Mouse (Mus musculus) gastrocnemius, adult 2 months (tissue): ENCODE measurements around the gene Olfr15. TPM values are rescaled to one million over a fixed set of nuclear protein-coding genes. Genes with fewer than 3 reads are reported as not detected.
"Not testable (repeated sequence)": the region's sequence is repeated elsewhere in the genome, so short reads cannot be mapped to it uniquely, and the experiment has no call there.

Experiments
- DNase-seq: peaks from one replicate; pipeline ENCODE4 v3.0.0; 2022
- H3K27ac ChIP-seq: fragments of 200-600 bp; 2 replicates; pipeline ENCODE4 v1.8.1; 2022; ENCODE audit warnings: mild to moderate bottlenecking
- H3K4me3 ChIP-seq: fragments of 200-600 bp; 2 replicates; pipeline ENCODE4 v1.8.1; 2022; ENCODE audit warnings: mild to moderate bottlenecking, moderate library complexity
- CTCF ChIP-seq: fragments of 200-600 bp; IDR thresholded peaks from 2 replicates; pipeline ENCODE4 v1.8.1; 2022; ENCODE audit warnings: antibody characterized with exemption, mild to moderate bottlenecking, moderate library complexity
- intact Hi-C: fragments of 180-260 bp; cut with DNase I; formaldehyde crosslinking; loops from one replicate; pipeline ENCODE4 v1.15.1; 2025
- total RNA-seq, 2 experiments: library from RNA; stranded (reverse); gene quantifications; 2 replicates each; pipeline ENCODE4 v1.2.3; 2021

Olfr15 gene
- total RNA-seq, 2 experiments from 2014 or later, result not detected

GRCm38 (mm10) chr16:3847871-3848270 lies 17.2 kb downstream of the Olfr15 start:
- no peak for DNase-seq
- Histone ChIP-seq H3K4me3 (peak overlapping the region; percentile 84), H3K27ac (peak overlapping the region; percentile 90; the same call in 1 of the 2 replicates)
- no peak for TF ChIP-seq CTCF
- intact Hi-C loops, result loop anchor here (2.0 to 10.0 kb wide), 4 partner anchors 34 to 154 kb away; partner anchors contain the start of genes Gm20695, Slx4, Zfp263 and Zfp597

GRCm38 (mm10) chr16:3848416-3848815 lies 17.7 kb downstream of the Olfr15 start:
- Histone ChIP-seq H3K4me3 (no peak overlapping the region), H3K27ac (no peak overlapping the region)
- DNase-seq, result no peak
- intact Hi-C loops, result loop anchor here (5.0 to 10.0 kb wide), 3 partner anchors 34 to 154 kb away; partner anchors contain the start of genes Gm20695, Slx4, Zfp263 and Zfp597
- peak; percentile 28; the same call in 1 of the 2 replicates for TF ChIP-seq CTCF

GRCm38 (mm10) chr16:3851301-3851700 lies 20.6 kb downstream of the Olfr15 start:
- H3K27ac ChIP-seq, H3K4me3 ChIP-seq, DNase-seq, intact Hi-C loops: not testable (repeated sequence)

- no peak overlapping the region for H3K27ac ChIP-seq
- no peak for TF ChIP-seq CTCF
- no peak overlapping the region for H3K4me3 ChIP-seq
- DNase-seq, result no peak
- intact Hi-C loops, result no loop called here
Observed at GRCm38 (mm10) chr16:3852586-3852985, 21.9 kb downstream of the Olfr15 start.

GRCm38 (mm10) chr16:3854437-3855182 lies 23.9 kb downstream of the Olfr15 start:
- Histone ChIP-seq H3K27ac (no peak overlapping the region), H3K4me3 (no peak overlapping the region)
- intact Hi-C loops, result no loop called here
- no peak for DNase-seq
- no peak for TF ChIP-seq CTCF

- DNase-seq, result no peak
- H3K27ac ChIP-seq, result no peak overlapping the region
- intact Hi-C loops, result no loop called here
- H3K4me3 ChIP-seq, result no peak overlapping the region
- TF ChIP-seq CTCF, result no peak
Observed at GRCm38 (mm10) chr16:3855776-3856175, 25.1 kb downstream of the Olfr15 start.

- intact Hi-C loops, result no loop called here
- no peak for TF ChIP-seq CTCF
- no peak overlapping the region for H3K4me3 ChIP-seq
- DNase-seq, result no peak
- H3K27ac ChIP-seq, result no peak overlapping the region
Observed at GRCm38 (mm10) chr16:3859254-3859653, 28.6 kb downstream of the Olfr15 start.

- TF ChIP-seq CTCF, result no peak
- H3K27ac ChIP-seq, result peak overlapping the region; percentile 86
- intact Hi-C loops, result no loop called here
- peak overlapping the region; percentile 82 for H3K4me3 ChIP-seq
- DNase-seq, result no peak
Observed at GRCm38 (mm10) chr16:3871815-3872214, 41.1 kb downstream of the Olfr15 start.

- peak; percentile 93 for DNase-seq
- Histone ChIP-seq H3K27ac (peak within 1 kb of the TSS; percentile 86), H3K4me3 (peak within 1 kb of the TSS; percentile 82)
- no peak for TF ChIP-seq CTCF
- intact Hi-C loops, result no loop called here
Observed at GRCm38 (mm10) chr16:3872216-3873047, 41.8 kb downstream of the Olfr15 start, which contains the start of gene Naa60. Gene Naa60 (plus strand): TSS chr16:3872375.

- no peak for TF ChIP-seq CTCF
- H3K27ac ChIP-seq, result peak overlapping the region; percentile 24; the same call in 1 of the 2 replicates
- intact Hi-C loops, result no loop called here
- no peak overlapping the region for H3K4me3 ChIP-seq
- DNase-seq, result no peak
Observed at GRCm38 (mm10) chr16:3876346-3876745, 45.7 kb downstream of the Olfr15 start.

- peak within 1 kb of the TSS; percentile 89 for H3K4me3 ChIP-seq
- H3K27ac ChIP-seq, result peak within 1 kb of the TSS; percentile 99
- intact Hi-C loops, result loop anchor here (1.0 to 10.0 kb wide), 3 partner anchors 24 to 140 kb away; partner anchors contain the start of genes 1700037C18Rik, Cluap1, Zfp174 and Zfp263
- peak; percentile 43 for TF ChIP-seq CTCF
- peak; percentile 97 for DNase-seq
Observed at GRCm38 (mm10) chr16:3884201-3885064, 53.8 kb downstream of the Olfr15 start, which contains the start of the genes Zfp597 and Gm20695. Gene Zfp597 (minus strand): TSS chr16:3884561. Gene Gm20695 (plus strand): TSS chr16:3884648.

GRCm38 (mm10) chr16:3885065-3885670 lies 54.5 kb downstream of the Olfr15 start:
- intact Hi-C loops, result loop anchor here (10.0 kb wide), 1 partner anchor 140 kb away; the partner anchor contains the start of gene Zfp263
- DNase-seq, result no peak
- H3K27ac ChIP-seq, result peak overlapping the region; percentile 99
- H3K4me3 ChIP-seq, result peak overlapping the region; percentile 89
- TF ChIP-seq CTCF, result no peak
